In genomic region chr3:89161786-89162185, GRCm38 (mm10) we compare ENCODE assay signal across 32 mouse cellular contexts. TPM values are rescaled to one million over a fixed set of nuclear protein-coding genes. Genes with fewer than 3 reads are reported as not detected.
"Had no signal": no experiment of that assay in that cellular context is flagged by ENCODE, and none has a peak within 500 bp of the region (broad histone marks: within the 10 kb centered on the region; RNA-seq: fewer than 3 reads in every experiment).

No protein-coding gene starts in this region.

- ATAC-seq: hindbrain, postnatal 0 days; intestine, embryonic 16.5 days; liver, embryonic 12.5 days had no signal

- H3K36me3 ChIP-seq: hindbrain, embryonic 15.5 days had no signal

- DNase-seq: gastrocnemius, postnatal 14 days; heart, adult 18-20 months; heart, postnatal 14 days; heart, postnatal 36 days; kidney, adult 11 months; kidney, adult 2 months; kidney, adult 9 months; kidney, postnatal 14 days; kidney, postnatal 36 days; layer of hippocampus, adult 9-11 months; layer of hippocampus, postnatal 36 days; left cerebral cortex, postnatal 4 days had no signal

- H3K4me3 ChIP-seq: heart, embryonic 10.5 days; heart, embryonic 13.5 days; heart, embryonic 15.5 days; hindbrain, embryonic 13.5 days; hindbrain, embryonic 15.5 days; kidney, embryonic 15.5 days; limb, embryonic 13.5 days; limb, embryonic 15.5 days; liver, embryonic 12.5 days had no signal

- H3K9ac ChIP-seq: heart, embryonic 13.5 days; heart, embryonic 15.5 days; hindbrain, embryonic 13.5 days; hindbrain, embryonic 15.5 days; kidney, embryonic 15.5 days; limb, embryonic 13.5 days; limb, embryonic 15.5 days; liver, embryonic 12.5 days; liver, embryonic 14.5 days had no signal

- H3K9me3 ChIP-seq: heart, embryonic 10.5 days; heart, embryonic 13.5 days; heart, embryonic 15.5 days; hindbrain, embryonic 13.5 days; hindbrain, embryonic 15.5 days; kidney, embryonic 15.5 days; limb, embryonic 13.5 days; limb, embryonic 15.5 days; liver, embryonic 12.5 days had no signal

- H3K27ac ChIP-seq: heart, embryonic 10.5 days; heart, embryonic 13.5 days; heart, embryonic 15.5 days; hindbrain, embryonic 13.5 days; hindbrain, embryonic 15.5 days; hindbrain, postnatal 0 days; kidney, embryonic 15.5 days; kidney, postnatal 0 days; limb, embryonic 13.5 days; limb, embryonic 15.5 days; liver, embryonic 12.5 days; liver, embryonic 14.5 days had no signal

RNA-seq across cellular contexts. Expression of gene Pklr, which starts 25.8 kb away (rescaled TPM):
- total RNA-seq: gastrocnemius, adult 18-20 months; gastrocnemius, postnatal 14 days; heart, adult 18-20 months; heart, adult 8-10 months; heart, postnatal 14 days; heart, postnatal 36 days; hindbrain, postnatal 0 days; layer of hippocampus, postnatal 14 days; layer of hippocampus, postnatal 36 days; left cerebral cortex, adult 18-20 months; left cerebral cortex, adult 8-10 months; left cerebral cortex, postnatal 10 days; left cerebral cortex, postnatal 25 days had no signal
